Mouse (Mus musculus) embryonic facial prominence, embryonic 13.5 days (tissue): ENCODE results near the gene Galnt6. TPM values are rescaled to one million over a fixed set of nuclear protein-coding genes. Genes with fewer than 3 reads are reported as not detected.

Experiments
- ATAC-seq: fragments of 200-750 bp; cut with Nextera tagmentation; 2 replicates; pipeline ENCODE4 v1.8.0; 2017; ENCODE audit warnings: low read depth; ENCODE audit not compliant: insufficient number of reproducible peaks, insufficient read depth, low FRiP score, low TSS enrichment
- H3K27ac ChIP-seq: fragments of 300-500 bp; sonication (generic); 2 replicates; pipeline ENCODE4 v1.5.1; 2015; ENCODE audit warnings: moderate library complexity, mild to moderate bottlenecking, inconsistent platforms
- H3K27me3 ChIP-seq: fragments of 300-500 bp; sonication (generic); 2 replicates; pipeline ENCODE4 v1.6.1; 2015; ENCODE audit warnings: mild to moderate bottlenecking, inconsistent platforms
- H3K36me3 ChIP-seq: fragments of 300-500 bp; sonication (generic); 2 replicates; pipeline ENCODE4 v1.6.1; 2015; ENCODE audit warnings: mild to moderate bottlenecking, inconsistent platforms
- H3K4me1 ChIP-seq: fragments of 300-500 bp; sonication (generic); 2 replicates; pipeline ENCODE4 v1.6.1; 2015; ENCODE audit warnings: inconsistent platforms
- H3K4me2 ChIP-seq: fragments of 300-500 bp; sonication (generic); 2 replicates; pipeline ENCODE4 v1.6.1; 2015; ENCODE audit warnings: moderate library complexity, mild to moderate bottlenecking, inconsistent platforms
- H3K4me3 ChIP-seq: fragments of 300-500 bp; sonication (generic); 2 replicates; pipeline ENCODE4 v1.5.1; 2015; ENCODE audit warnings: mild to moderate bottlenecking, inconsistent platforms
- H3K9ac ChIP-seq: fragments of 300-500 bp; sonication (generic); 2 replicates; pipeline ENCODE4 v1.6.1; 2015; ENCODE audit warnings: mild to moderate bottlenecking, inconsistent platforms
- H3K9me3 ChIP-seq: fragments of 300-500 bp; sonication (generic); 2 replicates; pipeline ENCODE4 v1.6.1; 2016; ENCODE audit warnings: inconsistent platforms
- WGBS: fragments of 180-500 bp; shearing (Covaris S2); methylation state at CpG from one replicate; pipeline ENCODE4 v1.1.7; 2015; ENCODE audit warnings: mixed read lengths; 5-methylcytosine and 5-hydroxymethylcytosine counted together
- polyA plus RNA-seq: library from polyadenylated mRNA; unstranded; fragments of >200 nt; fragmentation: Nextera tagmentation; extraction: Ambion mirVana; gene quantifications from 2 replicates; pipeline ENCODE4 v1.2.1, GENCODE M21; 2015

Galnt6 gene
- polyA plus RNA-seq, 1 experiment from 2014 or later, result 1.3 TPM

- H3K9me3 ChIP-seq, result no peaks in the 10 kb centered on the region
- H3K36me3 ChIP-seq, result no peaks in the 10 kb centered on the region
- H3K27me3 ChIP-seq, result no peaks in the 10 kb centered on the region; the same call in 1 of the 2 replicates
- H3K9ac ChIP-seq, result no peak overlapping the region
- ATAC-seq, result no peak
- no peak overlapping the region for H3K4me3 ChIP-seq
- H3K27ac ChIP-seq, result no peak overlapping the region
- 44% methylated on average over 5 of the region's 5 CpGs for WGBS
- H3K4me2 ChIP-seq, result no peak overlapping the region
- peaks cover 15% of the 10 kb centered on the region for H3K4me1 ChIP-seq
Observed at GRCm38 (mm10) chr15:100753045-100753444, 23.9 kb upstream of the Galnt6 start.

DNA sequence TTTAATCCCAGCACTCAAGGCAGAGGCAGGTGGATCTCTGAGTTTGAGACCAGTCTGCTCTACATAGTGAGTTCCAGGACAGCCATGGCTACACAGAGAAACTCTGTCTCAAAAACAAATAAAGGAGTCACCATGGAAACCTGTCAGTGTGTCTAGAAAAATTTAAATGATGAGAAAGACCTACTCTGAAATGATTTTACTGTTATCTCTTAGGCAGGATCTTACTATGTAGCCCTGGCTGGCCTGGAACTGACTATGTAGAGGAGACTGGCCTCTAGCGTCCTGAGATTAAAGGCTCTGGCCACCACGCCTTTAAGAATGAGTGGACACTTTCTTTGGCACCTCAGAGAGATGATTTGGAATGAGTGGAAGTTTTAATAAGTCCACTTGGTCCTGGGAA, 23.3 kb upstream of the Galnt6 start:
- Histone ChIP-seq H3K9ac (no peak overlapping the region), H3K4me3 (no peak overlapping the region), H3K9me3 (no peaks in the 10 kb centered on the region), H3K4me2 (no peak overlapping the region), H3K4me1 (peaks cover 19% of the 10 kb centered on the region), H3K27ac (no peak overlapping the region), H3K36me3 (no peaks in the 10 kb centered on the region), H3K27me3 (no peaks in the 10 kb centered on the region; the same call in 1 of the 2 replicates)
- 77% methylated on average over 2 of the region's 2 CpGs for WGBS
- ATAC-seq, result no peak

DNA sequence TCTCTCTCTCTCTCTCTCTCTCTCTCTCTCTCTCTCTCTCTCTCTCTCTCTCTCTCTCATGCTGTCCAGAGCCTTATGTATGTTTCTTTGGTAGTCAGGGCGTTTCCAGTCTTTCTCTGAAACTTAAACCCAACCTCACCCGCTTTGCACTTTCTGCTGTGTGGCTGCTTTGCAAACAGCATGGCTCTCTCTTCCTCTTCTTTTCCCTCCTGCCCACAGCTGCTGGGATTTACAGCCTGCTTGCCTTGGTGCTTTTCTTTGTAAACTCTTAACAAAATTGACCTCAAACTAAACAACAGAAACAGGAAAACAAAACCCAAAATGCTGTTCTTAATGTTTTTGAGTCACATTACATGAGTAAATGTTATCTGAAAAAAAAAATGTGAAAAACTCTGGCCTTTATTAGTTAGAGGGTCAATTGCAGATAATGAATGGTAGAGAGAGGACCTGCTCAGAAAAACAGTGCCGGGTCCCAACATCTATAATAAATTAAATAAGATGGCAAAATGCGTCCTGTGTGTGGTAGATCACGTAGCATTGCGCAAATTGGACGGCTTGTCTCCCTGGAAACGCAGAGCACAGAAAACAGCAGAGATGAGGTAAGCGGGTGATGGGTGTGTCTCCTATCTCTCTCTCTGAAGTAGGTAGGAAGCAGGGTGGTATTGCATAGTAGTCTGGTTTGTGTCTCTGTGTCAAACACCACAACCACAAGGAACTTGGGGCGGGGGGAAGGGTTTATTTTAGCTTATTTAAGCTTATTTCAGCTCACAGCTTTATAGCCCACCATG, 20.8 kb upstream of the Galnt6 start:
- H3K9ac ChIP-seq, result no peak overlapping the region
- H3K9me3 ChIP-seq, result no peaks in the 10 kb centered on the region
- H3K4me1 ChIP-seq, result peaks cover 17% of the 10 kb centered on the region
- H3K4me3 ChIP-seq, result no peak overlapping the region
- H3K27me3 ChIP-seq, result no peaks in the 10 kb centered on the region
- no peak overlapping the region for H3K4me2 ChIP-seq
- no peak overlapping the region for H3K27ac ChIP-seq
- H3K36me3 ChIP-seq, result no peaks in the 10 kb centered on the region
- 68% methylated on average over 10 of the region's 10 CpGs for WGBS
- no peak for ATAC-seq

DNA sequence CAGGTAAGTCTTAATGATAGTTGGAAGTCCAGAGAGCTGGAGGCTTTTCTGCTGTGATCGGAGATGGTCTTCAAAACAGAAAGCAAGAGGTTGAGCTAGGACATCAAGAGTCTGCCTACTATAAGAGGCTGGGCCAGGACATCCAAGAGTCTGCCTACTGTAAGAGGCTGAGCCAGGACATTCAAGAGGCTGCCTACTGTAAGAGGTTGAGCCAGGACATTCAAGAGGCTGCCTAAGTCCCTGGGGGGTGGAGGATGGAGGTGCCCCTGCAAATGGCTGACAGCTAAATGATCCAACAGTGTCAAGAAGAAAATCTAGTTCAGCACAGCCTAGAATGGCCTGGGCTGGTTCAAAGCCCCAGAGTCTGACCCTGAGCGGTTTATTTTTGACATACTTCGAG, 19.4 kb upstream of the Galnt6 start:
- 85% methylated on average over 3 of the region's 3 CpGs for WGBS
- Histone ChIP-seq H3K27ac (no peak overlapping the region), H3K36me3 (no peaks in the 10 kb centered on the region), H3K9ac (no peak overlapping the region), H3K9me3 (no peaks in the 10 kb centered on the region), H3K4me1 (peaks cover 9% of the 10 kb centered on the region; the same call in 1 of the 2 replicates), H3K27me3 (no peaks in the 10 kb centered on the region), H3K4me2 (no peak overlapping the region), H3K4me3 (no peak overlapping the region)
- no peak for ATAC-seq

- no peak overlapping the region for H3K27ac ChIP-seq
- H3K4me2 ChIP-seq, result peak overlapping the region; percentile 61
- peaks cover 7% of the 10 kb centered on the region; the same call in 1 of the 2 replicates for H3K4me1 ChIP-seq
- H3K4me3 ChIP-seq, result peak overlapping the region; percentile 34
- no peak for ATAC-seq
- no peaks in the 10 kb centered on the region for H3K9me3 ChIP-seq
- no peaks in the 10 kb centered on the region for H3K36me3 ChIP-seq
- peak overlapping the region; percentile 51; the same call in 1 of the 2 replicates for H3K9ac ChIP-seq
- H3K27me3 ChIP-seq, result no peaks in the 10 kb centered on the region
- 1% methylated on average over 24 of the region's 27 CpGs for WGBS
Observed at GRCm38 (mm10) chr15:100747121-100747963, 18.2 kb upstream of the Galnt6 start.

DNA sequence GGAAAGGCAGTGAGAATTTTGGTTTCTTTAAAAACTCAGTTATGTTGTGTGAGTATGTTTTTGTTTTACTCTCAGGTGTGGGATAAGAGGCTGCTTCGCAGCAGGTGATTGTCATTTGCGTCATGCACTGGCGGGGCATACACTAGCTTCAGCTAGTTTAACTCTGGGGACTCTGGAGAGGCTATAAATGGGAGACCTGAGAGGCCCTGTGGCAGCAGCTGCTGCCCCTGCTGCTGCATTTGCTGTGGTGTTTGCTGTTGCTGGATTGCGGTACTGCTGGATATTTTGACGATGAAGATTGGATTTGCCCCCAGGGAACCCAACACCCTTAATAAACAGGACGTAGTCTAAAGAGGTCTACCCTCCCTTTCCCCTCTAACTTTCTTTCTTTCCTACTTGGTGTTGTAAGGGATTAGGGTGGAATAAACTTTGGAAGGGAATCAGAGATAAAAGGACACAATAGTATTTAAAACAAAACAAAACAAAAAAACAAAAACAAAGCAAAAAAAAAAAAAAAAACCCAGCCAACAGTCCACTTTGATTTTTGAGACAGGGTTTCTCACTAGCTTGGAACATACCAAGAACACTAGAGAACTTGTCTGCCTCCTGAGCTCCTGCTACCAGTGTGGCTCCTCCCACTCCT, 17.4 kb upstream of the Galnt6 start:
- no peak for ATAC-seq
- no peaks in the 10 kb centered on the region for H3K36me3 ChIP-seq
- WGBS, result 21% methylated on average over 6 of the region's 6 CpGs
- H3K4me1 ChIP-seq, result peaks cover 7% of the 10 kb centered on the region; the same call in 1 of the 2 replicates
- H3K9me3 ChIP-seq, result no peaks in the 10 kb centered on the region
- H3K4me3 ChIP-seq, result peak overlapping the region; percentile 34
- no peak overlapping the region for H3K27ac ChIP-seq
- H3K4me2 ChIP-seq, result peak overlapping the region; percentile 61
- H3K9ac ChIP-seq, result 0 out of 2 replicates have a peak overlapping the region, but pooled peaks have one; percentile 32
- H3K27me3 ChIP-seq, result no peaks in the 10 kb centered on the region

GRCm38 (mm10) chr15:100743238-100743637, 14.1 kb upstream of the Galnt6 start:
- no peaks in the 10 kb centered on the region for H3K9me3 ChIP-seq
- peaks cover 7% of the 10 kb centered on the region; the same call in 1 of the 2 replicates for H3K4me1 ChIP-seq
- no peak overlapping the region for H3K4me2 ChIP-seq
- no peak overlapping the region for H3K4me3 ChIP-seq
- no peaks in the 10 kb centered on the region for H3K27me3 ChIP-seq
- WGBS, result 90% methylated on average over 6 of the region's 6 CpGs
- H3K9ac ChIP-seq, result no peak overlapping the region
- no peaks in the 10 kb centered on the region for H3K36me3 ChIP-seq
- H3K27ac ChIP-seq, result no peak overlapping the region
- ATAC-seq, result no peak

GRCm38 (mm10) chr15:100739442-100739841, 10.3 kb upstream of the Galnt6 start:
- Histone ChIP-seq H3K4me2 (no peak overlapping the region), H3K4me1 (no peaks in the 10 kb centered on the region), H3K9ac (no peak overlapping the region), H3K27ac (no peak overlapping the region), H3K9me3 (no peaks in the 10 kb centered on the region), H3K27me3 (no peaks in the 10 kb centered on the region), H3K36me3 (no peaks in the 10 kb centered on the region), H3K4me3 (no peak overlapping the region)
- no peak for ATAC-seq
- WGBS, result 87% methylated on average over 6 of the region's 6 CpGs

DNA sequence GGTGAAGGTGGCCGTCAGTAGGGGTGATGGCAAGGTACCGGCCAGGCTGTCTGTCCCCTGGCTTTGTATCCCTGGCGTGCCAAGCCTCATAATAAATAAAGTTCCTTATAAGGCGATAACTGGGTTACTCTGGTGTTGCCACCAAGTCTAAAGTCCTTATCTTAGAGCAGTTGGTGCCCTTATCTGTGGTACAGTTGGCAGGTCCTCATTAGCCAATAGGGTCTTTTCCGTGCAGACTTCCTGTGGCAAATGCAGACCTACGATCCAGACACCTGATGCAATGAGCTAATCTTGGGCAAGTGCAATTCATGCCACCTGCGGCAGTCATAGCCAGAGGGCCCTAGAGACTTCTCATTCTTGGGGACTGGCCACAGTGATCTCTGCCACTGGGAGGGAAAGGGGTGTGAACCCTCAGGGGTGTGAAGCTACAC, 9.2 kb upstream of the Galnt6 start:
- 80% methylated on average over 7 of the region's 7 CpGs for WGBS
- no peak for ATAC-seq
- no peaks in the 10 kb centered on the region for H3K27me3 ChIP-seq
- H3K9me3 ChIP-seq, result no peaks in the 10 kb centered on the region
- no peaks in the 10 kb centered on the region for H3K4me1 ChIP-seq
- no peaks in the 10 kb centered on the region for H3K36me3 ChIP-seq
- H3K9ac ChIP-seq, result no peak overlapping the region
- no peak overlapping the region for H3K27ac ChIP-seq
- H3K4me3 ChIP-seq, result no peak overlapping the region
- no peak overlapping the region for H3K4me2 ChIP-seq

- no peak overlapping the region for H3K27ac ChIP-seq
- H3K4me2 ChIP-seq, result no peak overlapping the region
- H3K4me1 ChIP-seq, result no peaks in the 10 kb centered on the region; the same call in 1 of the 2 replicates
- WGBS, result 91% methylated on average over 3 of the region's 3 CpGs
- H3K9me3 ChIP-seq, result no peaks in the 10 kb centered on the region
- no peak overlapping the region for H3K4me3 ChIP-seq
- H3K27me3 ChIP-seq, result peaks cover 2% of the 10 kb centered on the region; the same call in 1 of the 2 replicates
- ATAC-seq, result no peak
- H3K36me3 ChIP-seq, result no peaks in the 10 kb centered on the region
- H3K9ac ChIP-seq, result no peak overlapping the region
Observed at GRCm38 (mm10) chr15:100737667-100738066, 8.5 kb upstream of the Galnt6 start.

DNA sequence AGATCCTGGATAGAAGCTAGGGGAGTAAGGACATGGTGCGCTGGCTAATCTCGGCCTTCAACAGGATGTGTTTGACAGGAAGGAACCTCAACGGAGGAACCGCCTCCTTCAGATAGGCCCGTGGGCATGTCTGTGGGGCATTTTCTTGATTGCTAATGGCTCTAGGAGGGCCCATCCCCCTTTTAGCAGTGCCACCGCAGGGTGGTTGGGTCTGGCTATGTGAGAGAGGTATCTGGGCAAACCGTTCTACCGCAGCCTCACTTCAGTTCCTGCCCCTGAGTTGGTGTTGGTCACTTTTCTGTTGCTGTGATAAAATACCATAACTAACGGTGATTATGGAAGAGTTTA, 6.8 kb upstream of the Galnt6 start:
- H3K9me3 ChIP-seq, result no peaks in the 10 kb centered on the region
- peaks cover 17% of the 10 kb centered on the region for H3K27me3 ChIP-seq
- no peak for ATAC-seq
- H3K36me3 ChIP-seq, result no peaks in the 10 kb centered on the region
- WGBS, result 85% methylated on average over 9 of the region's 9 CpGs
- H3K4me3 ChIP-seq, result no peak overlapping the region
- H3K9ac ChIP-seq, result no peak overlapping the region
- H3K4me1 ChIP-seq, result no peaks in the 10 kb centered on the region; the same call in 1 of the 2 replicates
- no peak overlapping the region for H3K27ac ChIP-seq
- H3K4me2 ChIP-seq, result no peak overlapping the region
